Comparison of ENCODE assay signal across 8 mouse cellular contexts in the genomic region with DNA sequence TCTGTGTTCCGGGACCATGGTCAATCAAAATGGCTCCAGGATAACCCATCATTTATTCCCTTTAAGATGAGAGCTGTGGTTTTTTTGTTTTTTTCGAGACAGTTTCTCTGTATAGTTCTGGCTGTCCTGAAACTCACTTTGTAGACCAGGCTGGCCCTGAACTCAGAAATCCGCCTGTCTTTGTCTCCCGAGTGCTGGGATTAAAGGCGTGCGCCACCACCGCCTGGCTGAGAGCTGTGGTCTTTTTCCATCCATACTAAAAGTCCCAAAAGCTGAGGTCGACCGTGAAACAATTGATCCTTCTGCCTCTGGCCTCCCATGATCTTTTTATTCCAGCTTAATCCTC. TPM values are rescaled to one million over a fixed set of nuclear protein-coding genes. Genes with fewer than 3 reads are reported as not detected.
DNase-seq lines count a peak whose midpoint lies in the region; ATAC-seq lines count a peak whose summit lies in the region.

No protein-coding gene starts in this region.

- 6% methylated on average over 9 of the region's 9 CpGs for WGBS in embryonic facial prominence, embryonic 12.5 days
- whole genome bisulfite sequencing in hindbrain, embryonic 15.5 days: 4% methylated on average over 9 of the region's 9 CpGs

- H3K9ac ChIP-seq in embryonic facial prominence, embryonic 12.5 days: peak overlapping the region; percentile 100
- H3K9ac ChIP-seq in hindbrain, embryonic 15.5 days: peak overlapping the region; percentile 99

- H3K4me3 ChIP-seq in megakaryocyte, embryonic 14.5 days (replicated peaks): peak overlapping the region; percentile 100
- H3K4me3 ChIP-seq in embryonic facial prominence, embryonic 12.5 days: peak overlapping the region; percentile 99
- peak overlapping the region; percentile 95 for H3K4me3 ChIP-seq in hindbrain, embryonic 15.5 days

- H3K27ac ChIP-seq in embryonic facial prominence, embryonic 12.5 days: peak overlapping the region; percentile 99
- peak overlapping the region; percentile 99 for H3K27ac ChIP-seq in hindbrain, embryonic 15.5 days (replicated peaks)

- no peak for ATAC-seq in megakaryocyte, adult 5-6 weeks (ENCODE audit: poor library complexity, severe bottlenecking)
- no peak for ATAC-seq in embryonic facial prominence, embryonic 12.5 days (ENCODE audit: insufficient number of reproducible peaks, insufficient read depth, low FRiP score, low TSS enrichment)
- ATAC-seq in hindbrain, embryonic 15.5 days (ENCODE audit: low FRiP score, low read depth): no peak
- no peak for ATAC-seq in frontal cortex, adult (ENCODE audit: low TSS enrichment)

- peaks cover 63% of the 10 kb centered on the region for H3K4me1 ChIP-seq in megakaryocyte, embryonic 14.5 days
- H3K4me1 ChIP-seq in embryonic facial prominence, embryonic 12.5 days: peaks cover 19% of the 10 kb centered on the region
- peaks cover 36% of the 10 kb centered on the region for H3K4me1 ChIP-seq in hindbrain, embryonic 15.5 days (replicated peaks)

- DNase-seq in mesoderm, embryonic 11.5 days (ENCODE audit: low read depth, low spot score): peak; percentile 23
- DNase-seq in adrenal gland, postnatal 4 days (ENCODE audit: low spot score in 2 of 2): no peak
- no peak for DNase-seq in gastrocnemius, adult 8-10 months (ENCODE audit: low spot score in 2 of 2)

- H3K27me3 ChIP-seq in megakaryocyte, embryonic 14.5 days (replicated peaks): no peaks in the 10 kb centered on the region
- H3K27me3 ChIP-seq in embryonic facial prominence, embryonic 12.5 days: no peaks in the 10 kb centered on the region
- H3K27me3 ChIP-seq in hindbrain, embryonic 15.5 days: no peaks in the 10 kb centered on the region

- H3K9me3 ChIP-seq in megakaryocyte, embryonic 14.5 days: no peaks in the 10 kb centered on the region
- no peaks in the 10 kb centered on the region for H3K9me3 ChIP-seq in embryonic facial prominence, embryonic 12.5 days
- H3K9me3 ChIP-seq in hindbrain, embryonic 15.5 days: no peaks in the 10 kb centered on the region

- peaks cover 40% of the 10 kb centered on the region for H3K36me3 ChIP-seq in megakaryocyte, embryonic 14.5 days (replicated peaks; ENCODE audit: low read length)
- H3K36me3 ChIP-seq in embryonic facial prominence, embryonic 12.5 days: peaks cover 16% of the 10 kb centered on the region
- H3K36me3 ChIP-seq in hindbrain, embryonic 15.5 days: peaks cover 17% of the 10 kb centered on the region

- peak overlapping the region; percentile 61 for H3K4me2 ChIP-seq in embryonic facial prominence, embryonic 12.5 days (replicated peaks)
- peak overlapping the region; percentile 85 for H3K4me2 ChIP-seq in hindbrain, embryonic 15.5 days

RNA-seq across cellular contexts. Expression of a gene that starts 0.8 kb away (rescaled TPM):
- polyA plus RNA-seq in megakaryocyte, embryonic 14.5 days (2012; ENCODE audit: insufficient read depth, low replicate concordance): 21.7 and 48.3 TPM in 2 replicates
- total RNA-seq in megakaryocyte, adult 5-6 weeks (2015): 189 and 190 TPM in 2 replicates
- 249 and 290 TPM in 2 replicates for total RNA-seq in megakaryocyte, adult 5-6 weeks (2017)
- polyA plus RNA-seq in embryonic facial prominence, embryonic 12.5 days (2016; fragmentation: Nextera tagmentation; extraction: Ambion mirVana): 128 and 129 TPM in 2 replicates
- 63.6 and 66.1 TPM in 2 replicates for polyA plus RNA-seq in hindbrain, embryonic 15.5 days (2015; fragmentation: Nextera tagmentation; extraction: Ambion mirVana)
- total RNA-seq in adrenal gland, postnatal 4 days (2021): 100 to 1,000 TPM; 109 to 117 TPM
- total RNA-seq in gastrocnemius, adult 8-10 months (2022): 10 to 100 TPM in 2 of 4 experiments, 1 to 10 TPM in 2; 8.6 to 17.0 (median 11.7) TPM

Comparison
In these comparisons a context has a peak if more than half of its experiments do, and no peak if none do; other contexts are left out.
1. RNA of a gene that starts 0.8 kb away (total RNA-seq): 189 to 290 TPM in megakaryocyte, adult 5-6 weeks and 109 to 117 TPM in adrenal gland, postnatal 4 days; 8.6 to 17.0 TPM in gastrocnemius, adult 8-10 months; every median in the first group is over 4 times any median in the second.
2. Peak in every context shown above with its lines, with median percentiles within 50 percentile points of each other: H3K4me3 ChIP-seq.